Mouse (Mus musculus) ES-Bruce4 (cell line): Measurements from ENCODE around the gene Celf2.

Source experiments
- CTCF ChIP-seq: IDR thresholded peaks from one replicate; pipeline ENCODE4 v1.8.1; 2011; ENCODE audit warnings: low read depth, low read length
- POLR2A ChIP-seq: IDR thresholded peaks from one replicate; pipeline ENCODE4 v1.8.1; 2011; ENCODE audit warnings: low read length; ENCODE audit not compliant: insufficient read depth

DNA sequence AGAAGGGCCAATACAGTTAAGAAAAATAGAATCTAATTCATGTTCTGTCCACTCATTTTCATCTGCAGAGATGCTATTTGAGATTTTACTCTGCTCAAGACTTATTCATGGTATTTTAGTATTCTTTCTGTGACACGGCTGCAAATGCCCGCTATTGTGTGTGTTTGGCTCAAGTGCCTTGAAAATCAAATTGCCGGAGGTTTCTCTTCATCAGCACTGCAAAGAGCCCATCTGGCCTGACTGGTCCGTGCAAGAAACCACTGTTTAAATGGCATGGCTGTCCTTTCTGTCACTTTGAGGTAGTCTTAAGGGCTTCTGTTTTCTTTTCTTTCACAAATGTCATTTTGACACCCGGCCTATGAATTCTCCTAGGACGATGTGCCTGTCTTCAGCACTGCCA lies 540.1 kb downstream of the Celf2 start:
- TF ChIP-seq CTCF (no peak), POLR2A (no peak)
